Mouse (Mus musculus) cerebellum, adult (tissue): Measurements from ENCODE around the gene Dclk2.

ENCODE experiments used
- ATAC-seq: cut with Nextera tagmentation; 2 replicates; pipeline ENCODE4 v1.9.2; 2017; ENCODE audit warnings: mild to moderate bottlenecking, moderate library complexity, mixed read lengths; ENCODE audit not compliant: insufficient number of reproducible peaks, low FRiP score, low TSS enrichment

Gene Dclk2

GRCm38 (mm10) chr3:86847536-86847935 lies 73.1 kb downstream of the Dclk2 start:
- no peak for ATAC-seq

- ATAC-seq, result no peak
Measured at GRCm38 (mm10) chr3:86846036-86846435, 74.6 kb downstream of the Dclk2 start.

GRCm38 (mm10) chr3:86845578-86845977 lies 75.1 kb downstream of the Dclk2 start:
- no peak for ATAC-seq

- no peak for ATAC-seq
Measured at GRCm38 (mm10) chr3:86844804-86845481, 75.7 kb downstream of the Dclk2 start.

- ATAC-seq, result no peak
Measured at GRCm38 (mm10) chr3:86842461-86842860, 78.2 kb downstream of the Dclk2 start.

- ATAC-seq, result no peak; the same call in 1 of the 2 replicates
Measured at GRCm38 (mm10) chr3:86839606-86840005, 81.0 kb downstream of the Dclk2 start.

- ATAC-seq, result no peak
Measured at GRCm38 (mm10) chr3:86837386-86837785, 83.3 kb downstream of the Dclk2 start.

- ATAC-seq, result no peak
Measured at GRCm38 (mm10) chr3:86835180-86835579, 85.5 kb downstream of the Dclk2 start.

- no peak for ATAC-seq
Measured at GRCm38 (mm10) chr3:86834341-86834740, 86.3 kb downstream of the Dclk2 start.

- no peak for ATAC-seq
Measured at GRCm38 (mm10) chr3:86832591-86833267, 87.9 kb downstream of the Dclk2 start.

- no peak for ATAC-seq
Measured at GRCm38 (mm10) chr3:86832115-86832514, 88.5 kb downstream of the Dclk2 start.

- ATAC-seq, result no peak
Measured at GRCm38 (mm10) chr3:86827506-86827905, 93.1 kb downstream of the Dclk2 start.

GRCm38 (mm10) chr3:86821383-86821782 lies 99.3 kb downstream of the Dclk2 start:
- ATAC-seq, result peak; percentile 43; the same call in 1 of the 2 replicates

- no peak for ATAC-seq
Measured at GRCm38 (mm10) chr3:86820344-86820743, 100.3 kb downstream of the Dclk2 start.

- ATAC-seq, result no peak
Measured at GRCm38 (mm10) chr3:86819372-86819771, 101.3 kb downstream of the Dclk2 start.

GRCm38 (mm10) chr3:86818001-86818585 lies 102.6 kb downstream of the Dclk2 start:
- ATAC-seq, result peak; percentile 53; the same call in 1 of the 2 replicates

GRCm38 (mm10) chr3:86812689-86813088 lies 108.0 kb downstream of the Dclk2 start:
- peak; percentile 87 for ATAC-seq

- ATAC-seq, result no peak
Measured at GRCm38 (mm10) chr3:86810908-86811307, 109.7 kb downstream of the Dclk2 start.

GRCm38 (mm10) chr3:86809646-86810045 lies 111.0 kb downstream of the Dclk2 start:
- ATAC-seq, result no peak

- no peak for ATAC-seq
Measured at GRCm38 (mm10) chr3:86809199-86809598, 111.5 kb downstream of the Dclk2 start.

GRCm38 (mm10) chr3:86807750-86808467 lies 112.7 kb downstream of the Dclk2 start:
- no peak for ATAC-seq
